Mouse (Mus musculus) C2C12 (cell line): Measurements from ENCODE around the gene Abhd5. TPM values are rescaled to one million over a fixed set of nuclear protein-coding genes. Genes with fewer than 3 reads are reported as not detected.

Experiments
- H3K27me3 ChIP-seq: one replicate; pipeline ENCODE4 v1.6.1; 2011; ENCODE audit not compliant: control insufficient read depth, insufficient read depth, insufficient read length
- H3K36me3 ChIP-seq: one replicate; pipeline ENCODE4 v1.6.1; 2011; ENCODE audit not compliant: control insufficient read depth, insufficient read depth
- H3K4me3 ChIP-seq: one replicate; pipeline ENCODE4 v1.5.1; 2011; ENCODE audit warnings: mild to moderate bottlenecking, control low read depth; ENCODE audit not compliant: poor library complexity, insufficient read depth, severe bottlenecking
- H3K79me2 ChIP-seq: one replicate; pipeline ENCODE4 v1.6.1; 2011; ENCODE audit not compliant: control insufficient read depth, insufficient read depth
- H3K79me3 ChIP-seq: one replicate; pipeline ENCODE4 v1.6.1; 2011; ENCODE audit warnings: low read depth, control low read depth
- H3ac ChIP-seq: one replicate; pipeline ENCODE3; 2011; ENCODE audit warnings: low read depth; ENCODE audit not compliant: control insufficient read depth, insufficient read length
- CEBPB ChIP-seq: IDR thresholded peaks from one replicate; pipeline ENCODE4 v1.6.1; 2011; ENCODE audit warnings: low read depth, mild to moderate bottlenecking, control low read depth, moderate library complexity
- CTCF ChIP-seq: IDR thresholded peaks from one replicate; pipeline ENCODE4 v1.5.1; 2011; ENCODE audit not compliant: control insufficient read depth, insufficient read depth, insufficient read length
- FOSL1 ChIP-seq: IDR thresholded peaks from one replicate; pipeline ENCODE4 v1.8.0; 2011; ENCODE audit warnings: mild to moderate bottlenecking, low read length; ENCODE audit not compliant: poor library complexity, insufficient read depth, severe bottlenecking
- MAX ChIP-seq: IDR thresholded peaks from one replicate; pipeline ENCODE4 v1.6.1; 2011; ENCODE audit warnings: mild to moderate bottlenecking, control low read depth
- MYOD1 ChIP-seq: IDR thresholded peaks from one replicate; pipeline ENCODE4 v1.6.1; 2011; ENCODE audit warnings: low read depth; ENCODE audit not compliant: control insufficient read depth, insufficient read length
- MYOG ChIP-seq: IDR thresholded peaks from one replicate; pipeline ENCODE4 v1.6.1; 2011; ENCODE audit not compliant: control insufficient read depth, insufficient read length; ENCODE audit errors: extremely low read depth
- USF1 ChIP-seq: IDR thresholded peaks from one replicate; pipeline ENCODE4 v1.6.1; 2011; ENCODE audit warnings: low read depth, mild to moderate bottlenecking, control low read depth, moderate library complexity
- polyA plus RNA-seq: library from polyadenylated mRNA; unstranded; fragments of >200 nt; fragmentation: generic; extraction: Trizol; gene quantifications from one replicate; pipeline ENCODE4 v1.2.1, GENCODE M21; 2012; ENCODE audit warnings: missing spikeins

The Abhd5 gene
- polyA plus RNA-seq, 1 experiment, result 22.3 TPM

DNA sequence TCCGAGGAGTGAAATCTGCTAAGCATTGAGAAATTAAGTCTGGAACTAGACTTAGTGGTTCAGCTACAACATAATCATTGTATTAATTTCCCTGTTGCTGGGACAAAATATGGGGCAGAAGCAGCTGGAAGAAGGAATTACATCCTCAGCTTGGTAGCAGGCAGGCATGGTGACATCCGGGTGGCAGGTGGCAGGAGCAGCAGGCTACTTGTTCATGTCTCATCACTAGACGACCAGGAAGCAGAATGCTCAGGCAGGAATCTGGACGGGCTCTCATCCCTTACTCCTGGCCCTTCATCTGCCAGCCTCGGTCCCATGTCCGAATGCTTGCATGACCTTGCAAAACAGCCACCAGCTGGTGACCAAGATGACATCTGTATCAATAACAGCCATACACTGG is 30.6 kb downstream of the Abhd5 start:
- Histone ChIP-seq H3ac (no peak overlapping the region), H3K4me3 (no peak overlapping the region), H3K79me3 (no peaks in the 10 kb centered on the region), H3K79me2 (no peaks in the 10 kb centered on the region), H3K27me3 (no peaks in the 10 kb centered on the region), H3K36me3 (no peaks in the 10 kb centered on the region)
- no peak for TF ChIP-seq MYOG
- TF ChIP-seq FOSL1, result no peak
- no peak for TF ChIP-seq USF1
- TF ChIP-seq MAX, result no peak
- TF ChIP-seq MYOD1, result no peak
- TF ChIP-seq CEBPB, result no peak
- TF ChIP-seq CTCF, result no peak

GRCm38 (mm10) chr9:122386015-122386414 is 34.6 kb downstream of the Abhd5 start:
- no peaks in the 10 kb centered on the region for H3K79me2 ChIP-seq
- no peaks in the 10 kb centered on the region for H3K79me3 ChIP-seq
- no peaks in the 10 kb centered on the region for H3K27me3 ChIP-seq
- H3K36me3 ChIP-seq, result no peaks in the 10 kb centered on the region
- H3K4me3 ChIP-seq, result no peak overlapping the region
- TF ChIP-seq MAX (no peak), FOSL1 (no peak), USF1 (no peak), MYOD1 (no peak), MYOG (no peak), CTCF (no peak), CEBPB (no peak)
- H3ac ChIP-seq, result no peak overlapping the region

DNA sequence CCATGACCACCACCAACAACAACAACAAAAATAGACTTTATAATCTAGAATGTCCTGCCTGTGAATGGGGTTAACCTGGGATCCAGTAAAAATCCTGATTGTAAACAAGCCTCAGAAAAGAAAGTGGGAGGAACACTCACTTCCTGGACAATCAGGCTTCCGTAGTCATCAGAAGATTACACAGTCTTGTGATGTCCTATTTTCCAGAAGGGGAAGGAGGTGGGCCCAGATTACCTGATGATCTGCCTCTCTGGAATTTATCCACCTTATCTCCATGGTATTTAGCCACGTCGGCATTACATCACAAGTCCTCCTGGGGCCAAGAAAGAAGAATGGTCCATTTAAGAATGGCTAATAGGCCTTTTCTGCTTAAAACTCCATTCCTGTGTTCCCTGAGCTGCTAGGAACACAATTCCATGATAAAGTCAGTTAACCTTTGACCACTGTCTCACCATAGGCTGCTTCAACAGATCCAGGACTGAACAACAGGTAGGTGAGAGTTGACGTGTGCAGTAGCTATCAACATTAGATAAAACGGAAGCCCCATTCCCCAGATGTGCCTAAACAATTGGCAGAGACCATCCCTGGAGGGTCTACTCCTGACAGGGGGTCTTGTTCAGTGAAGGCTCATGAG is 38.0 kb downstream of the Abhd5 start:
- Histone ChIP-seq H3K4me3 (no peak overlapping the region), H3ac (no peak overlapping the region), H3K36me3 (no peaks in the 10 kb centered on the region), H3K79me2 (no peaks in the 10 kb centered on the region), H3K27me3 (no peaks in the 10 kb centered on the region), H3K79me3 (no peaks in the 10 kb centered on the region)
- TF ChIP-seq FOSL1, result no peak
- TF ChIP-seq CTCF, result no peak
- TF ChIP-seq CEBPB, result no peak
- no peak for TF ChIP-seq USF1
- no peak for TF ChIP-seq MAX
- no peak for TF ChIP-seq MYOG
- no peak for TF ChIP-seq MYOD1

DNA sequence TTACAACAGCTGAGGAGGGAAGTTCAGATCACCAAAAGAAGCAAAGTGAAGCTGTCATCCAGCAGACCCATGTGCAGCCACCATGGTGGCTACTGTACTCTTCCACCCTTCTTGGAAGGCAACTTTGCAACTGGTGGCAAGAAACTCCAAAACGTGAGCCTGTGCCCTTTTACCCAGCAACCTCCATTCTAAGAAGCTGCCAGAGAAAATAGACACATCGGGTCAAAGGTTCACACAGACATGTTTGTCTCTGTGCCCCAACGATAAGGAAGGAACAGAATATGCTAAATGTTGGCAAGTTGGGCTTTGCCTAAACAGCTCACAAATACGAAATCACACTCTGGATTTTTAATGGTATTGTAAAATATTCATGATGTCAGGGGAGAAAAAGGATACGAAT is 44.4 kb downstream of the Abhd5 start:
- Histone ChIP-seq H3ac (no peak overlapping the region), H3K79me2 (no peaks in the 10 kb centered on the region), H3K79me3 (no peaks in the 10 kb centered on the region), H3K27me3 (no peaks in the 10 kb centered on the region), H3K36me3 (no peaks in the 10 kb centered on the region), H3K4me3 (no peak overlapping the region)
- TF ChIP-seq MYOG (no peak), CTCF (no peak), USF1 (no peak), FOSL1 (no peak), MAX (no peak), MYOD1 (no peak), CEBPB (no peak)

DNA sequence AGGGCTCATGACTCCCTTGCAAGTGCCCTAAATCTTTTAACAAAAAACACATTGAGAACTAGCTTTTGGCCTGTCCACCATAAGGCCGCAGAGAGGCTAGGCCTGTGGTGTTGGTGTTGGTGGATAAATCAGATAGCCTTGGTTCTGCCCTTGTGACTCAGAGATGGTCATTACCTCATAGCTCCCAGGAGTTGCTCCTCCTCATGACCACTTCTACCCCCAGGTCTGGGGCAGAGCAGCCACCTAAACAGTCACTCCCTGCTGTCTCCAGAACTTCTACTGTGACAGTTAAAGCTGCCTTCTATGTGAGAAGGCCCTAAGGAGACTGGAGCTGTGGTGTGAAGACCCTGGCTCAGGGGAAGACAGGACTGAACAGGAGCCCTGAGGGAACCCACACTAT is 45.7 kb downstream of the Abhd5 start:
- no peak overlapping the region for H3K4me3 ChIP-seq
- TF ChIP-seq MYOG (no peak), FOSL1 (no peak), MAX (no peak), CTCF (no peak), MYOD1 (no peak), CEBPB (no peak)
- no peaks in the 10 kb centered on the region for H3K79me3 ChIP-seq
- no peak overlapping the region for H3ac ChIP-seq
- no peaks in the 10 kb centered on the region for H3K79me2 ChIP-seq
- H3K36me3 ChIP-seq, result no peaks in the 10 kb centered on the region
- H3K27me3 ChIP-seq, result no peaks in the 10 kb centered on the region

DNA sequence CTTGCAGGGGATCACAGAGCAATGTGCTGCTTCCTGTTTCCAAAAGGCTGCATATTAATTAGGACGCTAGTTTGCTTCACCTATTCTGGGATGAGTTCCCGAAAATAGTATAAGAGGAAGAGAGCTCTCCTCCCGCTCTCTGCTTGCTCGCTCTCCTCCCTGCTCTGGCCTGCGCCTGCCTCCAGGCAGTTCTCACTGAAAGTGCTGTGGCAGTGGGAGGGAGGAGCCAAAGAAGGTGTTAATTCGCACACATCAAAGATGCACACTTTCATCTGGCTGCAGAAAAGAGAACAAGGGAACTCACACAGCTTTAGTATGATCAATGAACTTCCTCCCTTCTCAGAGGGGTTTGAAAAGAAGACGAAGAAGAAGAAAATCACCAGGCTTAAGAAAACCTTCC is 47.3 kb downstream of the Abhd5 start:
- H3K27me3 ChIP-seq, result no peaks in the 10 kb centered on the region
- no peaks in the 10 kb centered on the region for H3K79me2 ChIP-seq
- no peaks in the 10 kb centered on the region for H3K79me3 ChIP-seq
- no peaks in the 10 kb centered on the region for H3K36me3 ChIP-seq
- no peak overlapping the region for H3ac ChIP-seq
- TF ChIP-seq USF1 (no peak), MYOG (no peak)
- no peak overlapping the region for H3K4me3 ChIP-seq
